Mouse (Mus musculus): ENCODE results near the gene Olfr913.

The Olfr913 gene

GRCm38 (mm10) chr9:38592459-38592858, at the start of gene Olfr913:
Olfr913 (plus strand) TSS chr9:38592759.
- no peak for DNase-seq

DNA sequence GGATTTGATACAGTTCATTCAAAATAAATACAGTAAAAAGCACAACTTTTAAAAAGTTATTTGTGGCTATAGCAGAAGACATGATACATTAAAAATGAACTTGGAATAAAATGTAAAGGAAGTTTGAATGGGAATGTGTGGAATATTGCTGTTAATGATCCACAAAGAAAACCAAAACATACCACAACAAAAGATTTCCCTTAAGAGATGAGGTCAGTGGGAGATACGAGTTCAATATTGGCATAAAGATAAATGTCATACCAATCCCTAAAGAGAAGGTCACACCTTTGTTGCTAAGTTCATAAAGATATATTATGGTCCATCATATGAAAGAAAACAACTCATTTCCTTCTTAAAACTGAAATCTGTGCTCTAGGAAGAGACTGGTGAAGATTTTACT, 12.7 kb upstream of the Olfr913 start, which contains the start of gene Olfr912:
Gene Olfr912 (plus strand): TSS at position 301 of the 400 bp plus-strand sequence.
- DNase-seq, result no peak

DNA sequence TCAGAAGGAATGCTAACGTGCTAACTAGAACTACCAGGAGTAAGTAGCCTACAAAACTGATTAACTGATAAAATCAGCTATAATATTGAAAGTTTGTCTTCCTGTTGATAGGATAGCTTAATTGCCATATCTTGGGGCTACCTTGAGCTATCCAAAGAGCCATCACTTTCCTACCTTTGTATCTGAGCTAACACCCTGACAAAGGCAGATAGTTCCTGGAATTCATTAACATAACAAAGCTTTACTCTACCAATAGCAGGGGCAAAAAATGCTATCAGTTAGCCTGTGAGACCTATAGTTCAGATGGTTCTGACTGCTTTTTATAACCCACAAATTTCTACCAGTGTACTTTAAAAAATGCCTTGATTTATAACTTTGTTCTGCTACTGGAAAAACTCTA, 1.5 kb upstream of the Olfr913 start:
- no peak for DNase-seq

DNA sequence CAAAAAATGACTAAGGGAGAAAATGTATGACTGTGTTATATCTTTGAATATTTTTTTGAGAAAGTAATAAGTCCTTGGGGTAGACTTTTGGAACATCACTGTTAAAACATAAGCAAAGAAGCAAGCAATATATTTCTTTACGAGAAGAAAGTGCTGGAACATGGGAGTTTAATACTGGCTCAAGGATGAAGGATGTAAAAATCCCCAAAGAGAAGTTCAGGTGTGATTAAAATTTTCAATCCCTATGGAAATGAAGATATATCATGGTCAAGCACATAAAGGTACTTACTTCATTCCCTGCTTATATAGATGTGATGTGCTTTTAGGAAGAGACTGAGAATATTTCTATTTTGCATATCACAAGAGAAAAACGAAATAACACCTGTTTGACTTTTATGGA, 12.2 kb downstream of the Olfr913 start, which contains the start of gene Olfr914:
Gene Olfr914 (plus strand): TSS at position 301 of the 400 bp plus-strand sequence.
- no peak for DNase-seq

DNA sequence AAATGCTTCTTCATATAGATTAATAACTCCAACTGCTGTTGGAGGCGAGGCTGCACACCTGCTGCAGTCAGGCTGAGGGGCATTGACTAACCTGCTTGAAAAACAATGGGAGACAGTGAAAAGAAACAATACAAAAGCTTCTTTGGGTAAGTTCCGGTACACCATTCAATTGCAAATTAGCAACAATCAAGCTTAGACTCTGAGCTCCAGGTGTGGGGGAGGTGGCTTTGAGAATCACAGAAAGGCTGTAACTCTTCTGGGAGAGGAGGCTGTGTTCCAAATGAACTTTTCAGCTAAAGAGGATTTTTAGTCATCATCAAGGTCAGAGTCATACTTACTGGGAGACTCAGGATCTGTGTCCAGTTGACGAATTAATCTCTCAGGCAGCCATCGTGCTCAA, 39.8 kb downstream of the Olfr913 start:
- no peak for DNase-seq
